Mouse (Mus musculus): Measurements from ENCODE around the gene Bend7. TPM values are rescaled to one million over a fixed set of nuclear protein-coding genes. Genes with fewer than 3 reads are reported as not detected.

The Bend7 gene
- polyA plus RNA-seq, 1 experiment from 2014 or later, result 11.1 TPM

DNA sequence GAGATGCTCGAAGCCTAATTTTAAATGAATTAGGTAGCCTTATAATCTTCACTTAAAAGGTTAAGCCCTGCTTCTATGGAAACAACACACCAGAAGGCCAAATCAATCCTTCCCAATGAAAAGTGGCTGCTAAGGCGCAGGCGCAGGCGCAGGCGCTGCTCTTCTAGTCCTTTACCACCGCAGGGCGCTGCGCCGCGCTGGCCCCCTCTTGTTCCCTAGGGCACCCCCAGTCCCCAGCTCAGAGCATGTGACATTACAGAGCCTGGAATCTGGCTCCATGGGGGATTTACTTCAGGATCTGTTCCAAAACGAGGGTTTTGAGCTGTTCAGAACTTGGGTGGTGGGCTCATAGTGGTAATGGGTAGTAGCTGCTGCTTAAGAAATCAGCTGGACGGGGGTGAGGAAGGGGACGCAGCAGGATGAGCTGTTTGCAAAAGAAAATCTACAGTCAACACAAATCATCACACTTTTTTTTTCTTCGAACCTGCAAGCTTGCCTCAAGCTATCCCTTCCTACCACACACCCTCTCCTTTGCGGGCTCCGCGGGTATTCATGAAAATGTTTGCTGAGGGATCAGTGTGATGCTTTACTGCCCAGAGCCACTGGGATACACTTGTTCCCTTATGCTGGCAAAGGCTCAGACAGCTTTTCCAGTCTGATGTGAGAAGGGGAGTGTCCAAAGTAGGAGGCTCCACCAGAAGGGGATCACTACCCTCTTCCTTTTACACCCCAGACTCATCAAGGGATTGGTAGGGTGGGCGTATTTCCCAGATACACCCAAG is 85.0 kb downstream of the Bend7 start:
- WGBS, result 45% methylated on average over 18 of the region's 18 CpGs
- Histone ChIP-seq H3K4me1 (ENCODE audit: insufficient read depth) (no peaks in the 10 kb centered on the region), H3K36me3 (ENCODE audit: insufficient read depth) (no peaks in the 10 kb centered on the region), H3K4me3 (ENCODE audit: low read depth, low read length) (no peak overlapping the region), H3K27me3 (ENCODE audit: insufficient read depth, low read length) (no peaks in the 10 kb centered on the region), H3K9ac (no peak overlapping the region), H3K4me2 (no peak overlapping the region), H3K9me3 (ENCODE audit: low read depth, low read length) (no peaks in the 10 kb centered on the region), H3K27ac (ENCODE audit: low read depth) (no peak overlapping the region)
- ATAC-seq (ENCODE audit: insufficient read depth), result no peak
- no peak for DNase-seq
- TF ChIP-seq CTCF (IDR thresholded peaks at IDR 0.05; ENCODE audit: low read depth), result 0 out of 2 replicates have a peak, but pooled peaks have one; percentile 4

- TF ChIP-seq CTCF (IDR thresholded peaks at IDR 0.05; ENCODE audit: low read depth), result no peak
- H3K9ac ChIP-seq, result no peak overlapping the region
- H3K27me3 ChIP-seq (ENCODE audit: insufficient read depth, low read length), result no peaks in the 10 kb centered on the region
- DNase-seq (no peak), ATAC-seq (ENCODE audit: insufficient read depth) (no peak)
- no peaks in the 10 kb centered on the region for H3K36me3 ChIP-seq (ENCODE audit: insufficient read depth)
- no peaks in the 10 kb centered on the region for H3K9me3 ChIP-seq (ENCODE audit: low read depth, low read length)
- H3K27ac ChIP-seq (ENCODE audit: low read depth), result no peak overlapping the region
- no peaks in the 10 kb centered on the region for H3K4me1 ChIP-seq (ENCODE audit: insufficient read depth)
- no peak overlapping the region for H3K4me3 ChIP-seq (ENCODE audit: low read depth, low read length)
- H3K4me2 ChIP-seq, result no peak overlapping the region
- WGBS, result 53% methylated on average over 5 of the region's 5 CpGs
Observed at GRCm38 (mm10) chr2:4816308-4816707, 98.7 kb downstream of the Bend7 start.

GRCm38 (mm10) chr2:4817678-4818077 is 100.0 kb downstream of the Bend7 start:
- Histone ChIP-seq H3K27me3 (ENCODE audit: insufficient read depth, low read length) (no peaks in the 10 kb centered on the region), H3K27ac (ENCODE audit: low read depth) (no peak overlapping the region), H3K9me3 (ENCODE audit: low read depth, low read length) (no peaks in the 10 kb centered on the region), H3K4me3 (ENCODE audit: low read depth, low read length) (no peak overlapping the region), H3K9ac (no peak overlapping the region), H3K4me1 (ENCODE audit: insufficient read depth) (no peaks in the 10 kb centered on the region), H3K4me2 (peak overlapping the region; percentile 15; the same call in 1 of the 2 replicates), H3K36me3 (ENCODE audit: insufficient read depth) (no peaks in the 10 kb centered on the region)
- WGBS, result 1% methylated on average over 10 of the region's 10 CpGs
- peak; percentile 35; the same call in 1 of the 2 replicates for ATAC-seq (ENCODE audit: insufficient read depth)
- no peak for DNase-seq
- no peak for TF ChIP-seq CTCF (IDR thresholded peaks at IDR 0.05; ENCODE audit: low read depth)

DNA sequence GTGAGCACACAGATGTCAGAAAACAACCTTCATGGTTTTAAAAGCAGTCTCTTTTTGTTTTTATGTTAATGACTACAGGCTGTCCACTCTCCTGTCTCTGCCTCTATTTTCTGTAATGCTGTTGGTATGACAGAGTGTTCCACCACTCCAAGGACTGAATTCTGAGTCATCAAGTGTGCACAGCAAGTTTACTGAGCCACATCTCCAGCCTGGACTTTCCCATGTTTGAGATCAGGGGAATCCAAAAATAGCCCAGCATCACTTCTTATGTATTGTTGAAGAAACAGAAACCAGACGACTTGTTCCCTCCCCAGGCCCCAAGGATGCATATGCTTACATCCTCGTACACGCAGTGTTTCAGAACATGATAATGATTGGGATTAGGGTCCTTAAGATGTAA is 102.6 kb downstream of the Bend7 start:
- H3K4me3 ChIP-seq (ENCODE audit: low read depth, low read length), result no peak overlapping the region
- 75% methylated on average over 3 of the region's 3 CpGs for WGBS
- TF ChIP-seq CTCF (IDR thresholded peaks at IDR 0.05; ENCODE audit: low read depth), result no peak
- no peaks in the 10 kb centered on the region for H3K4me1 ChIP-seq (ENCODE audit: insufficient read depth)
- H3K36me3 ChIP-seq (ENCODE audit: insufficient read depth), result no peaks in the 10 kb centered on the region
- H3K9ac ChIP-seq, result no peak overlapping the region
- H3K27ac ChIP-seq (ENCODE audit: low read depth), result no peak overlapping the region
- no peaks in the 10 kb centered on the region for H3K27me3 ChIP-seq (ENCODE audit: insufficient read depth, low read length)
- no peaks in the 10 kb centered on the region for H3K9me3 ChIP-seq (ENCODE audit: low read depth, low read length)
- no peak overlapping the region for H3K4me2 ChIP-seq
- no peak for DNase-seq
- no peak for ATAC-seq (ENCODE audit: insufficient read depth)

- peaks cover 7% of the 10 kb centered on the region for H3K4me1 ChIP-seq (ENCODE audit: insufficient read depth)
- H3K4me2 ChIP-seq, result no peak overlapping the region
- no peaks in the 10 kb centered on the region for H3K9me3 ChIP-seq (ENCODE audit: low read depth, low read length)
- no peak overlapping the region for H3K9ac ChIP-seq
- DNase-seq, result peak; percentile 29
- H3K4me3 ChIP-seq (ENCODE audit: low read depth, low read length), result no peak overlapping the region
- peak overlapping the region; percentile 24 for H3K27ac ChIP-seq (ENCODE audit: low read depth)
- H3K36me3 ChIP-seq (ENCODE audit: insufficient read depth), result no peaks in the 10 kb centered on the region
- TF ChIP-seq CTCF (IDR thresholded peaks at IDR 0.05; ENCODE audit: low read depth), result peak; percentile 35
- no peaks in the 10 kb centered on the region for H3K27me3 ChIP-seq (ENCODE audit: insufficient read depth, low read length)
- 49% methylated on average over 9 of the region's 9 CpGs for WGBS
- peak; percentile 75 for ATAC-seq (ENCODE audit: insufficient read depth)
Observed at GRCm38 (mm10) chr2:4824067-4824466, 106.4 kb downstream of the Bend7 start.

- Histone ChIP-seq H3K9ac (no peak overlapping the region), H3K36me3 (ENCODE audit: insufficient read depth) (no peaks in the 10 kb centered on the region), H3K4me3 (ENCODE audit: low read depth, low read length) (no peak overlapping the region), H3K4me2 (no peak overlapping the region), H3K27me3 (ENCODE audit: insufficient read depth, low read length) (no peaks in the 10 kb centered on the region), H3K4me1 (ENCODE audit: insufficient read depth) (peaks cover 7% of the 10 kb centered on the region), H3K9me3 (ENCODE audit: low read depth, low read length) (no peaks in the 10 kb centered on the region), H3K27ac (ENCODE audit: low read depth) (no peak overlapping the region)
- TF ChIP-seq CTCF (IDR thresholded peaks at IDR 0.05; ENCODE audit: low read depth), result no peak
- WGBS, result 58% methylated on average over 5 of the region's 5 CpGs
- DNase-seq (no peak), ATAC-seq (ENCODE audit: insufficient read depth) (no peak)
Observed at GRCm38 (mm10) chr2:4828032-4828431, 110.4 kb downstream of the Bend7 start.

GRCm38 (mm10) chr2:4828446-4828997 is 110.9 kb downstream of the Bend7 start:
- peaks cover 7% of the 10 kb centered on the region for H3K4me1 ChIP-seq (ENCODE audit: insufficient read depth)
- H3K36me3 ChIP-seq (ENCODE audit: insufficient read depth), result no peaks in the 10 kb centered on the region
- H3K4me3 ChIP-seq (ENCODE audit: low read depth, low read length), result no peak overlapping the region
- no peak overlapping the region for H3K9ac ChIP-seq
- no peak for ATAC-seq (ENCODE audit: insufficient read depth)
- DNase-seq, result no peak
- TF ChIP-seq CTCF (IDR thresholded peaks at IDR 0.05; ENCODE audit: low read depth), result no peak
- H3K27me3 ChIP-seq (ENCODE audit: insufficient read depth, low read length), result no peaks in the 10 kb centered on the region
- H3K4me2 ChIP-seq, result no peak overlapping the region
- H3K27ac ChIP-seq (ENCODE audit: low read depth), result peak overlapping the region; percentile 69
- H3K9me3 ChIP-seq (ENCODE audit: low read depth, low read length), result no peaks in the 10 kb centered on the region
- WGBS, result 80% methylated on average over 6 of the region's 6 CpGs
